Mouse (Mus musculus): Measurements from ENCODE around the gene Map3k14.

DNA sequence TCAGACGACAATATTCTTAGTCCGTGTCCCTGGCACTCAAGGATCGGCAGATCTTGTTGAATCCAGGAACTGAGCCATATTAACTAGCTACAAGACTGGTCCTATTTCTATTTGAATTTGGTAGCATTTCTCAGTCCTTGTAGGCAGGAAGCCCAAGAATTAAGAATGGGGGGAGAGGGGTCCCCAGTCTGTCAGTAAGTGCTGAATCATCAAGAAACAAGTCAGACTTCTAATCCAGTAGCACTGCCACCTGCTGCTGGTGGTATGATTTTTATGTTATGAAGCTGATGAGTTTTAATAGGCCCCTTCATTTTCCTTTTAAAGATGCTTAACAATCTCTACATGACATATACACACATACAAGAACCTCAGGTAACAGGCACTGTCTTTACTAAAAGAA, 16.9 kb downstream of the Map3k14 start:
- no peak for TF ChIP-seq POLR2A (IDR thresholded peaks at IDR 0.05; ENCODE audit: extremely low read depth, insufficient read depth, low read length)
- no peak for TF ChIP-seq CTCF (IDR thresholded peaks at IDR 0.05; ENCODE audit: low read depth, low read length)

Measured in liver, adult 2 months (tissue).